Comparison of ENCODE assay signal across 10 mouse cellular contexts in genomic region chr17:47184148-47184547, GRCm38 (mm10).
DNase-seq lines count a peak whose midpoint lies in the region; ATAC-seq lines count a peak whose summit lies in the region.
"Had no signal": no experiment of that assay in that cellular context is flagged by ENCODE, and none has a peak within 500 bp of the region (broad histone marks: within the 10 kb centered on the region; RNA-seq: fewer than 3 reads in every experiment).

No protein-coding gene starts in this region.

- H3K4me1 ChIP-seq in embryonic facial prominence, embryonic 12.5 days, result peaks cover 21% of the 10 kb centered on the region
- peaks cover 34% of the 10 kb centered on the region for H3K4me1 ChIP-seq in embryonic facial prominence, embryonic 10.5 days
- H3K4me1 ChIP-seq in midbrain, embryonic 11.5 days (ENCODE audit: control insufficient read depth, insufficient read depth, low read length), result no peaks in the 10 kb centered on the region

- 0 out of 2 replicates have a peak overlapping the region, but pooled peaks have one; percentile 17 for H3K27ac ChIP-seq in embryonic facial prominence, embryonic 12.5 days
- H3K27ac ChIP-seq in embryonic facial prominence, embryonic 10.5 days (replicated peaks), result no peak overlapping the region
- no peak overlapping the region for H3K27ac ChIP-seq in midbrain, embryonic 11.5 days (ENCODE audit: low read depth, low read length)
- H3K27ac ChIP-seq: limb, embryonic 12.5 days had no signal

- ATAC-seq in embryonic facial prominence, embryonic 12.5 days (ENCODE audit: insufficient number of reproducible peaks, insufficient read depth, low FRiP score, low TSS enrichment), result no peak
- no peak for ATAC-seq in midbrain, embryonic 11.5 days (ENCODE audit: low FRiP score)

- DNase-seq in embryonic facial prominence, embryonic 10.5 days (ENCODE audit: low spot score), result no peak
- peak; percentile 92 for DNase-seq in MEL-GATA-1-ER (ENCODE audit: extremely low read depth, low read depth)
- DNase-seq in heart, postnatal 10 days, result peak; percentile 61 to 75
- peak; percentile 76 for DNase-seq in lung, postnatal 36 days
- DNase-seq in midbrain, embryonic 11.5 days (ENCODE audit: low spot score, missing footprints), result no peak
- DNase-seq in cerebellum, postnatal 36 days, result no peak
- no peak for DNase-seq in left cerebral cortex, postnatal 14 days (ENCODE audit: low spot score in 2 of 2)
- DNase-seq: cerebellum, adult 11-12 months had no signal

- no peak overlapping the region for H3K4me3 ChIP-seq in embryonic facial prominence, embryonic 12.5 days
- no peak overlapping the region for H3K4me3 ChIP-seq in embryonic facial prominence, embryonic 10.5 days
- H3K4me3 ChIP-seq in midbrain, embryonic 11.5 days (ENCODE audit: low read depth, low read length), result no peak overlapping the region
- H3K4me3 ChIP-seq: limb, embryonic 12.5 days had no signal

- WGBS in embryonic facial prominence, embryonic 12.5 days, result 77% methylated on average over 6 of the region's 6 CpGs
- WGBS in embryonic facial prominence, embryonic 10.5 days, result 79% methylated on average over 6 of the region's 6 CpGs
- 85% methylated on average over 6 of the region's 6 CpGs for WGBS in midbrain, embryonic 11.5 days

- no peak overlapping the region for H3K9ac ChIP-seq in embryonic facial prominence, embryonic 12.5 days
- no peak overlapping the region for H3K9ac ChIP-seq in midbrain, embryonic 11.5 days (ENCODE audit: low read length)
- H3K9ac ChIP-seq: limb, embryonic 12.5 days had no signal

- H3K36me3 ChIP-seq in embryonic facial prominence, embryonic 12.5 days, result no peaks in the 10 kb centered on the region
- H3K36me3 ChIP-seq in embryonic facial prominence, embryonic 10.5 days (replicated peaks), result peaks cover 5% of the 10 kb centered on the region; the same call in 1 of the 2 replicates
- H3K36me3 ChIP-seq in midbrain, embryonic 11.5 days (ENCODE audit: control insufficient read depth, insufficient read depth, low read length), result no peaks in the 10 kb centered on the region

- H3K9me3 ChIP-seq in embryonic facial prominence, embryonic 12.5 days, result no peaks in the 10 kb centered on the region
- H3K9me3 ChIP-seq in embryonic facial prominence, embryonic 10.5 days, result no peaks in the 10 kb centered on the region
- no peaks in the 10 kb centered on the region for H3K9me3 ChIP-seq in midbrain, embryonic 11.5 days (ENCODE audit: control insufficient read depth, low read length)
- H3K9me3 ChIP-seq: limb, embryonic 12.5 days had no signal

- intact Hi-C loops in heart, postnatal 10 days (cut with DNase I), result loop anchor here (5.0 kb wide), 1 partner anchor 42 kb away; no protein-coding TSS in a partner anchor
- intact Hi-C loops in left cerebral cortex, postnatal 14 days (cut with DNase I), result no loop called here

- no peak overlapping the region for H3K4me2 ChIP-seq in embryonic facial prominence, embryonic 12.5 days (replicated peaks)
- no peak overlapping the region for H3K4me2 ChIP-seq in midbrain, embryonic 11.5 days
- H3K4me2 ChIP-seq: limb, embryonic 12.5 days had no signal

- H3K27me3 ChIP-seq in embryonic facial prominence, embryonic 12.5 days, result no peaks in the 10 kb centered on the region
- no peaks in the 10 kb centered on the region for H3K27me3 ChIP-seq in embryonic facial prominence, embryonic 10.5 days (replicated peaks; ENCODE audit: low read depth, poor library complexity, severe bottlenecking)
- H3K27me3 ChIP-seq in midbrain, embryonic 11.5 days (ENCODE audit: control insufficient read depth, insufficient read depth, low read length), result no peaks in the 10 kb centered on the region
- H3K27me3 ChIP-seq: limb, embryonic 12.5 days had no signal

Comparison
In these comparisons a context has a peak if more than half of its experiments do, and no peak if none do; other contexts are left out.
1. DNase-seq: peak in MEL-GATA-1-ER (single experiment), heart, postnatal 10 days (2 of 2) and lung, postnatal 36 days (single experiment); none in embryonic facial prominence, embryonic 10.5 days (single experiment), midbrain, embryonic 11.5 days (single experiment), cerebellum, postnatal 36 days (0 of 2) and left cerebral cortex, postnatal 14 days (0 of 2).